Mouse (Mus musculus): ENCODE measurements around the gene S100a13.

S100a13 gene

DNA sequence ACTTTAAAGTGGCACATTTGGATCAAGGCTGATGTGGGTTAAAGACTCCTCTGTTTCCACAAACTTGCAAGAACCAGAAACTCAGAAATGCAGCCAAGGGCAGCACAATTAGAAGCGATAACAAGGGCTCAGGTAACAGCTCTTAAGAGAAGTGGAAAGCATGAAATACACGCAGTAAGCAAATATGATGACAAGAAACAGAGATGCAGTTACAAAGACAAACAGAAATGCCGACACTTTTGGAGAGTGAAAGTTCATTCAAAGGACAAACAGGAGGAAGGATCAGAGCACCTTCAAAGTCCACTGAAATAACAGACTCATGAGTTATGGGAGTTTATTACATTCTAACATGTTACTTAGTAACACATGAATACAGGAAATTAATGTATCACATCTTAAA is 7.9 kb upstream of the S100a13 start:
- no peak for DNase-seq (ENCODE audit: extremely low spot score, low spot score)

DNA sequence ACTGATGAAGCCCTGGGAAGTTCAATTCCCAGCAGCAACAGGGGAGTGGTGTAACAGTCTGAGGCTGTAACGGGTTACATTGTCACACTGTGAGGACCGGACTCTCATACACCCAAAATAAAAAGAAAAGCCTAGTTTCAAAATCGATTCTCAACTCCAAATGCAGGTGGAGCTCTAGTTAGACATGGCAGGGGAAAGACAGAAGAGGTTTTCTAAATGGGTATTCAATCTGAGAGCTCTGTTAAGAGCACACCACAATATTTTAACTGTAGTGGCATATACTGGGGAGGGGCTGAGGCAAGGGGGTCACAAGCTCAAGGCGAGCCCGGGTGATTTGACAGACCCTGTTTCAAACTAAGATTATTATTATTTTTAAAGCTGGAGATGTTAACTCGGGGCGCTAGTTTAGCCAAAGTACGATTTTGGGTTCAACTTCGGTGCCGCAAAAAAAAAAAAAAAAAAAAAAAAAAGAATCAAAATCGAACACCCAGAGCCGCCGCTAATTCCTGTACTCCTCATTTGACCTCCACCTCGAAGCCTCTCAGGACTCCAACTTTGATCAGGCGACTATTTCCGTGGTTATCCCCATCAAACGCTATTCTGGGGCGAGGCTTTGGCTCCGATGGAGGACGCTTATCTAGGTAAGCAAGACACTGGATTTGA is 5.8 kb upstream of the S100a13 start:
- no peak for DNase-seq (ENCODE audit: extremely low spot score, low spot score)

DNA sequence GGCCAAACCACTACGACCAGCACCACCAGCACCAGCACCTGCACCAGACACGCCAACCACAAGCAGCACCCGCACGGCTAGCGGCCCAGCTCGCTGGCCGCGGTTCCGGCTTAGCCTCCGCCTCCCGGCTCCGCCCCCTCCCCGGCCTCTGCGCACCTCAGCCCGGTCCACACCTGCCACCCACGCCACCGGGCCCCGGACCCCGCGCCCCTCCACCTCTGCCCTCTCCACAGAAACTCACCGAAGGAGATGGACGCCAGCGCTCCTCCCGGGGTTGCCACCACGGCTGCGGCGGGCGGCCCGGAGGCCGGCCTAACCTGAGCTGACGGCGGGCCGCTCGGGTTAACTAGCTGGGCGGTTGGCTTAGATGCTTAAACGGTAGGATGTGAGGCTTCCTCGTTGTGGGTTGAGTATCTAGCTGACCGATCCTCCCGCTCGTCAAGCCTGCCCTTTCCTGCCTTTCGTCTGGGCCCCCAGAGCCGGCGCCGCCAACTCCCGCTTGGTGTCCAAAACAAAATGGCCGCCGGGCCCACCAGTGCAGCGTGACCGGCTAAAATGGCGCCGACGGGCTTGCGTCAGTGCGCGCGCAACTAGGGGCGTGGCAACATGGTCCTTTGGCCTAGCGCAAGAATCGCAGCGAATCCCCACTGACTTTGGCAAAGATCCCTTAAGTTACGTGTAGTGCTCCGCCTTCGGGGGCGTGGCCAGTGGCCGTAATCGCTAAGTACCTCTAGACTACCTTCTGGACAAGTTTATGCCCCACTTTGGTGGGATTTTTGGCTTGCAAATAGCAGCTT is 5.1 kb upstream of the S100a13 start, which contains the start of gene Chtop:
Chtop (minus strand) TSS at position 549 of the 797 bp plus-strand sequence.
- peak; percentile 99 for DNase-seq (ENCODE audit: extremely low spot score, low spot score)

DNA sequence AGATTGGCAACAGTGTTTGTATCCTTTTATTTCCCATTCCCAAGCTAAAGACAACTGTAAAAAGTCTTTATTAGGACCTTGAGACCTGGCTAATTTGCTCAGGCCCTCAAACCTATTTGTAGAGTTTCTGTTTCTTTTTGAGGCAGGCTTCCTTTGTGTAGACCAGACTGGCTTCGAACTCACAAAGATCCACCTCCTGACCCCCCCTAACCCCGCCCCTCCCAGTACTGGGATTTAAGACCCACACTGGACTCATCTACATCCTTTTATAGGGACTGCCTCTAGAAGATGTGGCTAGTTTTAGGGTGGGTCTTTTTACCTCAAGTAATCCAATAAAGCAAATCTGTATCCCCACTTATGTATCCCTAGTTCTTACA is 4.5 kb upstream of the S100a13 start:
- DNase-seq (ENCODE audit: extremely low spot score, low spot score), result no peak

DNA sequence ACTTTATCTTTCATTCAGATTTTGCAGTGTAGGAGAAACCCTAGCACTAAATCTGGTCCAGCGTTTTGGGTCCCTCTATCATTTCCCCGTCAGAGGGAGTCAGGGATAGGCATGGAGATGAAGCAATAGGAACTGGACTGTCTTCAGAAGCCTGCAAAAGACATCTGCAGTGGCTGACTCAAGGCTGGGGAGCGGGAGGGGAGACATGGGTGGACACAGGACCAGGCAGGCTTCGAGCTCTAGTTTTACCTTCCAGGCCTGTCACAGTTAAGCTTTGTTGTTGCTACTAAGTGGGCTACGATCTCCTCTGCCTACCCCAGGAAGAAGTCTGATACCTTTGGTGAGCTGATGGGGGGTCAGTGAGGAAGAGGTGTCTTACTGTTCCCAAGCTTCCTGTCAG is 2.0 kb upstream of the S100a13 start:
- no peak for DNase-seq (ENCODE audit: extremely low spot score, low spot score)

DNA sequence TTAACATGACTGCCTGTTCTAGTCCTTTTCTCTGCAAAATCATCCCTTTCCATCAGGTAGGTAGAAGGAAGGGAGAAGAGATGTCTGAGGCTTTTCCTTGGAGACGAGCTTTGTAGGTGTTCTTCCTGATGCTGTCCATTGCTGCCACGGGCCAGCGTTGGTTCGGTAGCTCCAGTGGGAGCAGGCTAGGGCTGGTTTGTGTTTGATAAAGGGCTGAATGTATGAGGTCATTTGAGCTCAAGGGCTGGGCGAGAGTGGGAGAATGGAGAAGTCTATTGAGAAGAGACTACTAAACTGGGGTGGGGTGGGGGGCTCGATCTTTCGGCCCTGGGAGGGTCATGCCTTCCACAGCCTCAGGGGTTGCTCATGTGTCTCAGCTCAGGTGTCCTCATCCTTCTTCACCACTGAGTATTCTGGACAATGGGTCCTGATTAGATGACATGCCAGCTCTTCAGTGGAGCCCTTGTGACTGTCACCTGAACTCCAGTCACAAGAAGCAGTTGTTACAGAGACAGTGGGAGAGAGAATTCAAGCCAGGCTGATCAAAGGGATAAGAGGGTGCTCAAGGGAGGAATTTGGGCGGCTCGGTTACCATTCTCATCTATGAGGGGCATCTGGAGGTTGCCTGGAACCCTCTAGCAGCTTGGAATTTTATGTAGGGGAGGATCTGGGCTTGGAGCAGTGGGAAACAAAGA is 1.1 kb upstream of the S100a13 start:
- no peak for DNase-seq (ENCODE audit: extremely low spot score, low spot score)

DNA sequence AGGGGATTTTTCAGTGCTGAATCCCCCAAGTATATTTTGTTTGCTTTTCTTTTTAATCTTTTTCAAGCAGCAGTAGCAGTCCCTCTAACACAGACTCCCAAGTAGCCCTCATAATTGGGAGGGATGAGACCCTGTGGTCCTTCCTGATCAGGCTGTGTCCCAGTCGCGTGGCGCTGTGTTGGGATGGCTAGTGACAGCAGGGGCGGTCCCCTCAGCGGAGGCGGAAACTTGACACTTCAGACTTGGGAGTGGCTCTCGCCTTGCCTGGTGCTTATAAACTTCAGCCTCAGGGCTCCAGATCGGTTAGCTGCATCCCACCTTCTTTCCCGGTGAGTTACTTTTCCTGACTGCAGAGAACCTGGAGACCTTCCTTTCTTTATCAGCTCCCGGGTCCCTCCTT is 456 bp downstream of the S100a13 start:
- peak; percentile 66 for DNase-seq (ENCODE audit: extremely low spot score, low spot score)

DNA sequence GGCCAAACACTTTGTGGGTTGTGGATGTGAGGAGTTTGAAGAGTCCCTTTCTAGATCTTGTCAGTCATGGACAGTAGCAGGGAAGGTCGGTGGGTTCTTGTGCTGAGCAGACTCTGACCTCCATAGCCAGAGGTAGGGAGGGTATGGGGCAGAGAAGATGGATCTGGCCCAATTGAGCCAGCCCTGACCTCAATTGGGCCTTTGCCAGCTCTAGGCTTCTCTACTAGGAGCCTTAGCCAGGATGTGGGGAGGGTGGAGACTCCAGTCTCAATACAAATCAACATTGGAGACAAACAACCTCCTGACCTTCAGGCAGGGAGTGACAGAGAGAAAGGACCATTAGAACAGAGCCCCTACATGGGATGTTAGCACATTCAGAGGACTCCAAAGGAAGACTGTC is 1.0 kb downstream of the S100a13 start:
- DNase-seq (ENCODE audit: extremely low spot score, low spot score), result no peak

DNA sequence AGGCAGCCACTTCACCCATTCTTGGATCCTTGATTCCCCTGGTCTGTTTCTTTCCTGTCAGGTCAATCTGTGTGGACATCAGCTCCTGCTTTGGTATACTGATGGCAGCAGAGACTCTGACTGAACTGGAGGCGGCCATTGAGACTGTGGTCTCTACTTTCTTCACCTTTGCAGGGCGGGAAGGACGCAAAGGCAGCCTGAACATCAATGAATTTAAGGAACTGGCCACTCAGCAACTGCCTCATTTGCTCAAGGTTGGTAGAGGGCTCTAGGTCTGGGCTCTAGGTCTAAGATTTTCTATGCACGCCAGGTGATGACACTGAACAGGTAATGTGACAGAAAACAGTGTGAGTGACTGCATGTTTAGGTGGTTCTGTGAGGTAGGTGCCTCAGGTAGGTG is 1.6 kb downstream of the S100a13 start:
- no peak for DNase-seq (ENCODE audit: extremely low spot score, low spot score)

DNA sequence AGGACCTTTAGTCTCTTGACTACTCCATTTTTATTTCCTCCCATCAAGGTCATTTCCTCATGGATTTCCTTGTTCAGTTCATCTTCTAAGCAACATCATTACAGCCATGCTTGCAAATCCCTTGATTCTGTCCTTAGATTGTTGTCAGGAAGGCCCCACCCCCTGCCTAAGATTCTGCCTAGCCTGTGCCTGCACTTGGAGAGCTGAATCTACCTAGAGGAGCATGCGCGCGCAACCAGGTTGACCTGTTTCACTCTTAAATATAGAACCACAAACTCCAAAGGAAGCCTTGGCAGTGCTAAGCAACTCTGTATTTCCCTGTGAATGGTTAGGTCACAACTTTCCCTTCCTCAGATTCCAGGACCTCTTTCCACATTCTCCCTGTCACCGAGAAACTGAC is 3.5 kb downstream of the S100a13 start:
- no peak for DNase-seq (ENCODE audit: extremely low spot score, low spot score)

DNA sequence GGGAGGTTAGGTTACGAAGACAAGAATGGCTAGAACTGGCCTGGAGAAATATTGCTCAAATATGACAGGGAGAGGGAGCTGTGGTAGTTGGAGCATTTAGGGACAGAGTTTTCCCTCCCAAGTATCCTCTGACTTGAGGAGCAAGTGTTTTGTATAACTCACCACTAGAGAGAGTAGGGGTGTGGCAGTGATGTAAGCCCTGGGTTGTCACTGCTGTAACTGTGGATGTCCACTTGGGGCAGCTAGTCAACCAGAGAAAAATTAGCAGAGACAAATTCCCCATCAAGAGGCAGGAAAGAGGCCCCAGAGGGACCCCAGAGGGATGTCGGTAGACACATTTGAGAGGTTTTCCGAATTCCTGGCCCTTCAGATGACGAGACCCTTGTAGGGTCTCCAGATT is 11.2 kb downstream of the S100a13 start:
- no peak for DNase-seq (ENCODE audit: extremely low spot score, low spot score)

DNA sequence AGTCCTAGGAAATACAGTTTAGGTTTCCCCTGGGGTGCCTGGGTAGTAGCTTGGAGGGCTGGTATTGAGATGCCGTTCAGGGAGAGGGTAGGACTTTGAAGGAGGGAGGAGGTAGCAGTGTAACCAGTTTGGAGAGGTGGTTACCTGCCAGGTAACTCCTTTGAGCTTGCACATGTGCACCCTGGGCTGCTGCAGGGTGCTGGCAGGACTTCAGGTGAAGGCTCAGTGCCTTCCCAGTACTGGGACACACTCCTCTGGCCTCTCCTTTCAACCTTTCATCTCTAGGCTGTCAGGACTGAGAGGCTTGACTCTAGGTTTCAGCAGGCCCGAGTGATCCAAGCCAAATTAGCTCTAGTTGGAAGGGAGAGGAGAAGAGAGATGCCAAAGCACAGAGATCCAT is 11.8 kb downstream of the S100a13 start:
- DNase-seq (ENCODE audit: extremely low spot score, low spot score), result no peak

DNA sequence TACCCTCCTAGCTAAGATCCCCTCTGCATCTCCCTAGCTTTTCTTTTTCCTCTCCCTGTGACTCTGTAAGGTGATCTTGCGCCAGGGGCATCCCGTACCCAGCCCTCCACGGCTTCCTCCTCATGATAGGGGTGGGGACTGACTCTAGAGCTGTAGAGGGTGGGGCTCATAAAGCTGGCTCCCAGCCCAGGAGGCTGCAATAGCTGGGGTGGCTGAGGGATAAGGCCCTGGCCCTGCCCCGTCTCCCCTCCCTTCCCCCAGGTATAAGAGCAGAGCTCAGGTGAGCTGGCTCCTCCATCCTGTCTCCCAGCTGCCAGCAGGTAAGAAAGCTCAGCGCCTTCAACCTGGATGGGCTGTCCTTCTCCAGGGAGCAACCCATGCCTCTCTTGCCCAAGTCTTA is 12.3 kb downstream of the S100a13 start, which contains the start of gene S100a14:
S100a14 (plus strand) TSS at position 277 of the 400 bp plus-strand sequence.
- DNase-seq (ENCODE audit: extremely low spot score, low spot score), result no peak

DNA sequence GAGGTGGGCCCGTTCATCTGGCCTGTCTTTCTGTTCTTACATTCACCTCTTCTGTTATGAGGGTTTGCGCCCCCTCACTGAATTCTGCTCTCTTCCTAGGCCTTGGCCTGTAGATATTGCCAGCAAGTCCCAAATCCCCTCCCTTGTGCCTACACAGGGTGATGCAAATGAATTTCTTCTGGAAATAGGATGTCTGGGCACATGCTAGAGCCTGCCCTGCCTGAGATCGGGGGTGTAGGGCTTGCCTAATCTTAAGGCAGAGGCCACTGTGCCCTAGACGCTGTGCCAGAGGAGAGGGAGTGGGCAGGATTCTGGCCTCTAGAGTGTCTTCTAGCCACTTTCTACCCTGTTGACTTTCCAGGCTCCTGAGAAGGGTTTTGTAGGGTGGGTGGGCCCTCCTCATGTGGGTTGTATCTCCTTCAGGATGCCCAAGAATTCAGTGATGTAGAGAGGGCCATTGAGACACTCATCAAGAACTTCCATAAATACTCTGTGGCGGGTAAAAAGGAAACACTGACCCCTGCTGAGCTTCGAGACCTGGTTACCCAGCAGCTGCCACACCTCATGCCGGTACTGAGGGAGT is 13.1 kb downstream of the S100a13 start:
- DNase-seq (ENCODE audit: extremely low spot score, low spot score), result no peak

DNA sequence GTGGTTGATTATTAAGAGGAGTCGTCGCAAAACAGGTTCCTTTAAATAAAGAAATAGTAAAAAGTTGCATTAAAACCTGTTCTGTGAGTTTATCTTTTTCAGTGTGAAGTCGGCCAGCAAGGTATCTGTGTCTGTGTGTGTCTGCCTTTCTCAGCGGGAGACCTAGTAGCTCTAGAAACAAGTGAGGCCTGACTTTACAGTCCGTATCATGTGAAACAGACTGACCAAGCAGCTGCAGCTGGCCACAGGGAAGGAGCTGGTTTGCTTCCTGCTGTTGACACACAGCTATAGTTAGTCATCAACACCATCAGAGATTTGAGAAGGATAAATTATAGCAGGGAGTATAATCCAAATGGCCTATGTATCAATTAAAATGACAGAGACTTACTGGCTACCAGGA is 17.5 kb downstream of the S100a13 start:
- no peak for DNase-seq (ENCODE audit: extremely low spot score, low spot score)

DNA sequence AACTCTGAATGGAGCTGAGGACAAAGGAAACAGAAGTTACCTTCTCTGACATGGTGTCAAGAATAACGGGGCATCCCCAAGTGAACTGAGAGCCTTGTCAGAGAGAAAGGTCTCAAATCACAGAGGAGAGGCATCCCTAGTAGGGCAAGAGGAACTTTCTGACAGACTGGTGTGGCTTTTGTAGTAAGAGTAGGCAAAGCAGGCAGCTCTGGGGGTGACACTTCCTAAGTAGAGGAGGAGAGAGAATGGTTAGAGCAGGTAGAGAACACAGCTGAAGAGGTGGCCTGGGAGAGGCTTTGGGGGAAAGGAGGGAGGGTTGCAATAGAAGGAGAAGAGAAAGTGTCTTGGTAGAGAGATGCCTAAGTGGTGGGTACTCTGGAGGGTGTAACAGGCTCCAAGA is 21.2 kb downstream of the S100a13 start:
- no peak for DNase-seq (ENCODE audit: extremely low spot score, low spot score)

DNA sequence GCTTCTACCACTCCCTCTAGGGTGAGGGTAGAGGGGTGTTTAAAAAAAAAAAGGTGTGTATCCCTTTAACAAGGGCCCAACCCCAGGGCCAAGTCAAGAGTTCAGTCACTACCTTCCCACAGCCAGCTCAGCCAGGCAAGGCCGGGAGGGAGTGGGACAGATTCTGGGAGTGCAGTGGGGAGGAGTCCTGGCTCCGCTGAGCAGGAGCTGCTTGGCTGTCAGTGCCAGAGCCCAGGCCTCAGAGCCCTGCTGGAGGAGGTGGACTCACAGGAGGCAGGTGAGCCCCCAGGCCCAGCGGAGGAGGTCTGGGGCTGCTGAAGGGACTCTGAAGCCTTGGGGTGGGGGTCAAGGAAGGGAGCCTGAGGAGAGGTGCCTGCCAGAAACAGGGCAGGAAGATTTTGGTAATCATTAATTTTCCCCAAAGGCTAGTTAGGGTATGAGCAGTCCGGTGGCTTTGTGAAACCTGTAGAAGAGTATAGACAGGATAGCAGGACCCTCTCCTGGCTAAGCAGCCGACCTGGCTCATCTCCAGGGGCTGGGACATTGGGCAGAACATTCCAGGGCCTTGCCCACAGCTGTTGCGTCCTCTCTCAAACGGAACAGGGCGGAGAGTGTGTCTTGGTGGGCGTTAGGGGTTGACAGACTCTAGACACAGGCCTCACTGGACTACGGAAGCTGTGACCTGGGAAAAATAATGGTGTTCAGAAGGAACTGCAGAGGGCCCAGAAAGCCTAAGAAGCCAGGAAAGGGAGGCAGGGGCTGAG is 23.1 kb downstream of the S100a13 start, which contains the start of gene S100a16:
S100a16 (plus strand) TSS at position 114 of the 764 bp plus-strand sequence.
- no peak for DNase-seq (ENCODE audit: extremely low spot score, low spot score)

DNA sequence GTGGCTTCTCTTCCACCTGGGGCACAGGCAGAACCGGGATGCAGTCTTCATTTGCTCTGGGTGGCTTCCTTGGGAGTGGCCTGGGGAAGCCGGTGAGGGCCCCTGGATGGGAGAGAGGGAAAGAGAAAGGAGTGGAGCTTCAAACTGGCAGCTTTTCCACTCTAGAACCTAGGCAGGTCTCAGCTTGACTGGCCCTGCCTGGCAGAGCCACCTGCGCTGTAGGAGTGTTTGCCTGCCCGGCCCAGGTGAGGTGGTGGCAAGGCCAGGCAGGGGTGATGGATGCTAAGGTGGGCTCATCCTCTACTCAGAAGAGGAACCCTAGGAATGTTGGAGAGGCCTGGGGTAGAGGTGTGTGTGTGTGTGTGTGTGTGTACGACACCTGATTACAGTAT is 23.7 kb downstream of the S100a13 start:
- DNase-seq (ENCODE audit: extremely low spot score, low spot score), result no peak

DNA sequence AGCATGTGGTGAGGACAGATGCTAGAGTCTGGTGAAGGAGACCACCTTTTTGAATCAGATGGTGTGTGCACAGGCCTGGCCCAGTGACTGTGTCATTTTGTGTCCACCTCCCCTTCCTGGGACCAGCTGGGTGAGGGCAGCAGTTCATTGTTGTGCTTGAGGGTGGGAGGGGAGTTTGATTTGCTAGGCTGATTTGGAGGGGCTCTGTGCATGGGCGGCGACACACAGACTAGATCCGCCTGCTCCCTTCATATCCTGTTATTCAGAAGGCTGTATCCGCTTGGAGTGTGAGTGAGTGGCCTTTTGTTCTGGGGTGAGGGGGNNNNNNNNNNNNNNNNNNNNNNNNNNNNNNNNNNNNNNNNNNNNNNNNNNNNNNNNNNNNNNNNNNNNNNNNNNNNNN is 26.7 kb downstream of the S100a13 start:
- peak; percentile 18 for DNase-seq (ENCODE audit: extremely low spot score, low spot score)

DNA sequence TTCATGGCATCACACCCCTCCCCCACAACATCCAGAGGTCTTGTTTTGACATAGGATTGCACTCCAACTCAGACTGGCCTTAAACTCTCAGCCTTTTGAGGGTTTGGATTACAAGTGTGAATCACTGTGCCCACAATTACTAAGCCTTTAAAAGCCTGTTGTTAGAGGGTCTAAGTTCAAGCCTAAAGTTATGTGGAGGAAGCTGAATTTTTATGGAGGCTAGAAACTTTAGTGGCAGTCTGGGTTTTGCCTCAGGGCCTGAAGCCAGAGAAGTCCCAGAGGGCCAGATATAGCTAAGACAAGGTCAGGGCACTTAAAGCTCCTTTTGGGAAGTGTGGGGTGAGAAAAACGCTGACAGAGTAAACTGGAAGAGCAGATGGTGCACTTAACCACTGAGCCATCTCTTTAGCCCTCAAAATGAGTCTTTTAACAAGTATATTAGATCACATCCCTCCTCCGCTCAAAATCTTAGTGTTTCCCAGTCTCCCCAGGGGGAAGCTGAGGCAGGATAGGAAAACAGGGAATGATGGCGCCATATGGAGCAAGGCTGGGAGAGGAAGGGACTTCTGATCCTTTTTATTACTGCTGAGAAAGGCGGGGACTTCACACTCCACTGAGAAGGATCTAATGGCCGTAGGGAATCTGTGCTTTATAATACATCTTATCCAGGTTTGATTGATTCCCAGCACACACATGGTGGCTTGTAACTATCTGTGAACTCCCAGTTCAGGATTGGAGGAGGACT is 35.6 kb downstream of the S100a13 start:
- no peak for DNase-seq (ENCODE audit: extremely low spot score, low spot score)

DNA sequence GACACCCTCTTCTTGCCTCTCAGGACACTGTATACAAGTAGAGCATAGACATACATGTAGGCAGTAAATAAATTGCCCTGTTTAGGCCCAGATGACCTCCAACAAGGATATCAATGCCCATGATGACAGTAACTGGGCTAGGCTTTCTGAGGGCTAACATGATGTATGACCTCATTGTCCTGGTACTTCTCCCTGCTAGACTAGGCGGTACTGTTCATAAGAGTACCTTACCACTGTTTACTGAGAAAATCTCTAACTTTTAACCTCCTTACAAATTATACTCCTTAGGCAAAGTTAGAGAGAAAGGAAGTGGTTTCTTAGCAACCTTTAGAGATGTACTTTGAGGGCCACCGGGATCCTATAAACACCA is 36.2 kb downstream of the S100a13 start:
- no peak for DNase-seq (ENCODE audit: extremely low spot score, low spot score)
